Mouse (Mus musculus) mature B cell (primary cell): ENCODE measurements around the gene Aaas.

ENCODE experiments used
- in situ Hi-C: fragments of 300-500 bp; cut with MboI; formaldehyde crosslinking; loops from 2 replicates; pipeline ENCODE4 v1.14.3; 2019

Aaas gene

GRCm38 (mm10) chr15:102350138-102350941 is at the start of gene Aaas:
Gene Aaas (minus strand): TSS chr15:102350771.
- in situ Hi-C loops, result no loop called here

- in situ Hi-C loops, result no loop called here
Measured at GRCm38 (mm10) chr15:102399229-102400221, 49.0 kb upstream of the Aaas start.

- in situ Hi-C loops, result no loop called here
Measured at GRCm38 (mm10) chr15:102398629-102399028, 48.1 kb upstream of the Aaas start.

- in situ Hi-C loops, result no loop called here
Measured at GRCm38 (mm10) chr15:102395061-102395460, 44.5 kb upstream of the Aaas start.

- in situ Hi-C loops, result no loop called here
Measured at GRCm38 (mm10) chr15:102393584-102394014, 43.0 kb upstream of the Aaas start.

GRCm38 (mm10) chr15:102392520-102392919 is 41.9 kb upstream of the Aaas start:
- in situ Hi-C loops, result no loop called here

GRCm38 (mm10) chr15:102388942-102389341 is 38.4 kb upstream of the Aaas start:
- in situ Hi-C loops, result no loop called here

- in situ Hi-C loops, result no loop called here
Measured at GRCm38 (mm10) chr15:102386640-102387039, 36.1 kb upstream of the Aaas start.

- in situ Hi-C loops, result no loop called here
Measured at GRCm38 (mm10) chr15:102383671-102384070, 33.1 kb upstream of the Aaas start.

- in situ Hi-C loops, result no loop called here
Measured at GRCm38 (mm10) chr15:102381575-102381974, 31.0 kb upstream of the Aaas start.

GRCm38 (mm10) chr15:102377810-102378262 is 27.3 kb upstream of the Aaas start:
- in situ Hi-C loops, result no loop called here

GRCm38 (mm10) chr15:102377163-102377543 is 26.6 kb upstream of the Aaas start:
- in situ Hi-C loops, result no loop called here

- in situ Hi-C loops, result no loop called here
Measured at GRCm38 (mm10) chr15:102376453-102377162, 26.0 kb upstream of the Aaas start.

- in situ Hi-C loops, result no loop called here
Measured at GRCm38 (mm10) chr15:102370727-102371126, 20.2 kb upstream of the Aaas start.

GRCm38 (mm10) chr15:102369972-102370371 is 19.4 kb upstream of the Aaas start:
- in situ Hi-C loops, result no loop called here

GRCm38 (mm10) chr15:102366733-102367344 is 16.3 kb upstream of the Aaas start, which contains the start of gene Sp7:
Gene Sp7 (minus strand): TSS chr15:102367182.
- in situ Hi-C loops, result no loop called here

GRCm38 (mm10) chr15:102366238-102366637 is 15.7 kb upstream of the Aaas start:
- in situ Hi-C loops, result no loop called here

- in situ Hi-C loops, result no loop called here
Measured at GRCm38 (mm10) chr15:102364678-102365077, 14.1 kb upstream of the Aaas start.

- in situ Hi-C loops, result no loop called here
Measured at GRCm38 (mm10) chr15:102362648-102363047, 12.1 kb upstream of the Aaas start.

- in situ Hi-C loops, result no loop called here
Measured at GRCm38 (mm10) chr15:102358834-102359233, 8.3 kb upstream of the Aaas start.

GRCm38 (mm10) chr15:102358126-102358525 is 7.6 kb upstream of the Aaas start:
- in situ Hi-C loops, result no loop called here
